Mouse (Mus musculus) liver (tissue): ENCODE measurements at regions not wholly inside any gene's neighbourhood (a gene's known extent, or its start where the extent isn't known, plus 50 kb on each side); places are given as distances from the start of the nearest gene placed in this dataset.
A peak's percentile ranks its signal among the peaks of the same experiment; 100 is the strongest.

Experiments
- DNase-seq: peaks from one replicate; pipeline ENCODE4 v3.0.0-alpha.2; 2020; ENCODE audit warnings: mixed read lengths

DNA sequence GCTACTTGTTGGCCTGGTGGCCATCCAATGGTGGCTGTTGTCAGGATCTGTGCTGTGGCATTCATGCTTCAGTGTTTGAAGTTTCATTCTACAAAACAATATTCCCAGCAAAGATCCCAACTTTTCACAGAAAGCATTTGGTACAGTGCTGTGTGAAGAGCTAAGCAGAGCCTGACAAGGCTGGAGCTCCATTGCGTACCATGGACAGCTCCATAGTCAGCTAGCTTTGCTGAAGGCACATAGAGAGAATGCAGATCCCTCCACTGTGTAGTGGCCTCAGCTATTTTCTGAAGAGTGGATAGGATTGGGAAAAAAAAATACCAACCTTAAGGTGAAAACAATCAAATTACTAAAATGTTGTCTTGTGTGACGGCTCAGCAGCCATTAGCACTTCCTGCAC is 50.5 kb upstream of the Zfp746 start:
- DNase-seq, result peak; percentile 27
